Mouse (Mus musculus): Measurements from ENCODE around the gene Slf1. TPM values are rescaled to one million over a fixed set of nuclear protein-coding genes. Genes with fewer than 3 reads are reported as not detected.

Slf1 gene
- total and polyA plus RNA-seq, 2 experiments from 2014 or later: 49.2 to 61.7 TPM

DNA sequence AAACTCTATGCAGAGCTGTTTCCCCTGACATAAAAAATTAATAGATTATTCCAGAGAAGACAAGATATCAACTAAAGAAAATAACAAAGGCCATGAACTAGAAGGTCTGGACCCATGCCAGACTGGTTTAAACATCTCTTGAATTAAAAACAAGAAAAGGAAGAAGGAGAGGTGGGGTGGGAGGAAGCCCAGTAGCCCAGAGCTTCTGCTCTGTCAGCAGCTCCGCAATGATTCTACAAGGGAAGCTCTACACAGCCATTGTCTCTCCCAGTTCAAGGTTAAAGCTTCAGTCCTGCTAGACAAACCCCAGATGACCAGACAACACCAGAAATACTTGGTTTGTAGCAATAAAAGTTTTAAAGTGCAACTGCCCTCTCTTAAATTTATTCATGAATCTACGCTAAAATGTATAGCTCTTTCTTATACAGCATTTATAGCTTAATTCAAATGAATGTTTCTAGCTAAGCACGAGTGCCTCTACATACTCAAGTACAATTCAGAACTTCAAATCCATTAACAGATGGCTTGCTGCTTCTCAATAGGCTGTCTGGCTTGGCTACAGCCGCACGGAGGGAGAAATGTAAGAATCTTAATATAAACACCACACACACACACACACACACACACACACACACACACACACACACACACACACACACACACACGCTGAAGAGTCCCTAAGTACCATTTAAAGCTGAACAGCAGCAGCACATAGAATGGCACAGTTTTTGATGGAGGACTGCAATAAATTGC lies 87.9 kb downstream of the Slf1 start:
- TF ChIP-seq CTCF (IDR thresholded peaks at IDR 0.05; ENCODE audit: low read depth): no peak
- Histone ChIP-seq H3K4me1 (ENCODE audit: insufficient read depth) (no peaks in the 10 kb centered on the region), H3K4me3 (ENCODE audit: low read depth, low read length) (peak overlapping the region; percentile 26), H3K4me2 (ENCODE audit: low read depth) (peak overlapping the region; percentile 44), H3K27me3 (ENCODE audit: insufficient read depth, low read length) (no peaks in the 10 kb centered on the region), H3K9ac (peak overlapping the region; percentile 41), H3K9me3 (ENCODE audit: low read length) (no peaks in the 10 kb centered on the region), H3K27ac (ENCODE audit: low read depth, low read length) (peak overlapping the region; percentile 87), H3K36me3 (ENCODE audit: insufficient read depth) (no peaks in the 10 kb centered on the region)
- peak; percentile 70 for DNase-seq
- 26% methylated on average over 6 of the region's 6 CpGs for WGBS
- ATAC-seq: peak; percentile 67

DNA sequence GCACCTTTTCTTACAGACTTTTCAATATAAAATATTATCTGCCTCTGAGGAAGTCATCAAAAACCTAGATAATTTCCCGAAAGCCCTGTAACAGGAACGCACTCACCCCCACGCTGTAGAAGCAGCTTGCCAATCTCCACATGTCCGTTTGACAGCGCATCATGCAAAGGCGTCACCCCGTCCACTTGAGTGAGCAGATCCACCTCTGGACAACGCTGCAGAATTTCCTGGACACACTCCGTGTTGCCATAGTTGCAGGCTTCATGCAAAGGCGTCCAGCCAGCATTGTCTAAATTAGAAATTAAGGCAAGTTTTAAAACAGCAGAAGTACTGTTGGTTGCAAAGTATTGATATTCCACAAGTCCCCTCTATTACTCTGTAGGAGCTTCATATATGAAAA lies 88.9 kb downstream of the Slf1 start:
- peak overlapping the region; percentile 69 for H3K27ac ChIP-seq (ENCODE audit: low read depth, low read length)
- H3K4me2 ChIP-seq (ENCODE audit: low read depth): peak overlapping the region; percentile 39
- H3K36me3 ChIP-seq (ENCODE audit: insufficient read depth): no peaks in the 10 kb centered on the region
- WGBS: 39% methylated on average over 10 of the region's 10 CpGs
- no peaks in the 10 kb centered on the region for H3K4me1 ChIP-seq (ENCODE audit: insufficient read depth)
- H3K9ac ChIP-seq: peak overlapping the region; percentile 47
- TF ChIP-seq CTCF (IDR thresholded peaks at IDR 0.05; ENCODE audit: low read depth): no peak
- peak; percentile 71 for DNase-seq
- no peaks in the 10 kb centered on the region for H3K9me3 ChIP-seq (ENCODE audit: low read length)
- no peaks in the 10 kb centered on the region for H3K27me3 ChIP-seq (ENCODE audit: insufficient read depth, low read length)
- ATAC-seq: peak; percentile 30
- peak overlapping the region; percentile 36 for H3K4me3 ChIP-seq (ENCODE audit: low read depth, low read length)

DNA sequence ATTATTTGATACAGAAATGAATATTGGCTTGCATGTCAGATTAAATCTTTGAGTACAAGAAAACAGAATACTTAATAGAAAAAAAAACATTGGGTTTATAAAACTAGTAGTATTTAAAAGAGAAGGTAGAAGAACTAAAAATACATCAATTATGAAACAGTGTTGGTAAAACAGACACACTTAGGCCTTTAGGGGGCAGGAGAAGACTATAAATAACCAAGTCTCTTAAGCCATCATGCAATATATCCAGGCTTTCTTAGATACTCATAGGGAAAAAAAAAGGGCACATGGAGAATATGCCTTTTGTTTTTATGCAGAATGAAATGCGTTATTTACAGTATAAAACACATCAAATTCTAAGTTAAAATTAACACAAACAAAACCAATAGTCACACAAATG lies 89.9 kb downstream of the Slf1 start:
- no peaks in the 10 kb centered on the region for H3K4me1 ChIP-seq (ENCODE audit: insufficient read depth)
- no peaks in the 10 kb centered on the region for H3K36me3 ChIP-seq (ENCODE audit: insufficient read depth)
- no peaks in the 10 kb centered on the region for H3K9me3 ChIP-seq (ENCODE audit: low read length)
- no peak overlapping the region for H3K27ac ChIP-seq (ENCODE audit: low read depth, low read length)
- peak overlapping the region; percentile 16; the same call in 1 of the 2 replicates for H3K4me3 ChIP-seq (ENCODE audit: low read depth, low read length)
- no peaks in the 10 kb centered on the region for H3K27me3 ChIP-seq (ENCODE audit: insufficient read depth, low read length)
- WGBS: 36% methylated on average over 1 of the region's 1 CpGs
- peak; percentile 68 for ATAC-seq
- 0 out of 2 replicates have a peak overlapping the region, but pooled peaks have one; percentile 26 for H3K4me2 ChIP-seq (ENCODE audit: low read depth)
- no peak overlapping the region for H3K9ac ChIP-seq
- DNase-seq: peak; percentile 57
- peak; percentile 59 for TF ChIP-seq CTCF (IDR thresholded peaks at IDR 0.05; ENCODE audit: low read depth)

DNA sequence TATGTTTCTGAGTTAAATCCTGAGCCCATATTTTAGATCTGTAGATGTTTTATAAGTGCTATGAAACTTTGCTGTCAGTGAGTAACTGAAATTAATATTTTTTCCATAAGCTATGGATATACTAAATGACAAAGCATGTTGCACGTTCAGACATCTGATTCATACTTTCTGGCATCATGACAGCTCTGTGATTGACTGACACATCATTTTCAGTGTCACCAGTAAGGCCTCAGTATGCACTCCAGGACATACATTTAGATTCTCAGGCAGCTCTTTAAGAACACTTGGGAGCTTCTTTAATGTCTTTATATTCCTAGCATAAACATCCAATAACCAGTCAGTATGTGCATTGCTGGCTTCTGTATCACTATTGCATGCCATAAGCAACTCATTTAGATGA lies 91.9 kb downstream of the Slf1 start:
- DNase-seq (no peak), ATAC-seq (no peak)
- TF ChIP-seq CTCF (IDR thresholded peaks at IDR 0.05; ENCODE audit: low read depth): no peak
- WGBS: 48% methylated on average over 1 of the region's 1 CpGs
- H3K27me3 ChIP-seq (ENCODE audit: insufficient read depth, low read length): no peaks in the 10 kb centered on the region
- H3K4me2 ChIP-seq (ENCODE audit: low read depth): no peak overlapping the region
- no peak overlapping the region for H3K4me3 ChIP-seq (ENCODE audit: low read depth, low read length)
- H3K4me1 ChIP-seq (ENCODE audit: insufficient read depth): no peaks in the 10 kb centered on the region
- H3K27ac ChIP-seq (ENCODE audit: low read depth, low read length): no peak overlapping the region
- no peak overlapping the region for H3K9ac ChIP-seq
- no peaks in the 10 kb centered on the region for H3K36me3 ChIP-seq (ENCODE audit: insufficient read depth)
- H3K9me3 ChIP-seq (ENCODE audit: low read length): no peaks in the 10 kb centered on the region

DNA sequence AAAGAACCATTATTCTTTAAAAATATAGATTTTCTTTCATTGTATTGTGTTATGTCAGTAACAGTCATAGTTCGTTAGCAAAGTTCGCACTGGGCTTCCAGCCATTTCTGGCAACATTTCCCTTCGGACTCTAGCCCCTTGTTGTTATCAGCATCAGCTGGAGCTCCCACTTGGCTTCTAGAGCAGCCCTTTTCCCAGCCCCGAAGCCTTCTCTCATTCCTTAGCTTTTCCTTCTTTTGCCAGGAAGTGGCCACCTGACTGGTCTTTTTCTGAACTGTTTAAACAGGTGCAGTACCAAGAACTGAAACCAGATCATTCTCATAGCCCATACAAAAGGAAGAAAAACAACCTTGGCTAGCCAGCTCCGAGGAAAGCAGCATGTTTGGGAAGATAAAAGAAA lies 105.7 kb downstream of the Slf1 start:
- no peak for TF ChIP-seq CTCF (IDR thresholded peaks at IDR 0.05; ENCODE audit: low read depth)
- Histone ChIP-seq H3K9ac (no peak overlapping the region), H3K27me3 (ENCODE audit: insufficient read depth, low read length) (no peaks in the 10 kb centered on the region), H3K27ac (ENCODE audit: low read depth, low read length) (no peak overlapping the region), H3K4me2 (ENCODE audit: low read depth) (no peak overlapping the region), H3K4me1 (ENCODE audit: insufficient read depth) (no peaks in the 10 kb centered on the region), H3K9me3 (ENCODE audit: low read length) (no peaks in the 10 kb centered on the region), H3K36me3 (ENCODE audit: insufficient read depth) (no peaks in the 10 kb centered on the region), H3K4me3 (ENCODE audit: low read depth, low read length) (no peak overlapping the region)
- ATAC-seq (no peak), DNase-seq (no peak)
- WGBS: 39% methylated on average over 5 of the region's 5 CpGs

DNA sequence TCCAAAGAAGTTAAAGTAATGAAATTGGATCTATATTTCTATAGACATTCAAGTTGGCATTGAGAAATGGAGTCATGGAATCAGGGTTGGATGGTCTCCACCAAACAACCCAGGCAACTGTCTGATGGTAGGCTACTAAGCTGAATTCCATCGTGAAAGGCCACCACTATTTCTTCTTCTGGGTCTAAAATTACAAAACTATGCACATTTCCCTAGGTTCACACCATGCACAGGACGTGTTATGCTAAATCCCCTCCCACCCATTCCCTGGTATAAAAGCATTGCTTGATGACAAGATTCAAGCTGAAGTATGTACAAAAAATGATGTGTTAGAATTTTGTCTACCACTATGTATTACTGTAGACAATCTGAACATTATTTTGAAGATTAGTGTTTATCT lies 116.4 kb downstream of the Slf1 start:
- WGBS: 77% methylated on average over 2 of the region's 2 CpGs
- peak; percentile 9 for DNase-seq
- TF ChIP-seq CTCF (IDR thresholded peaks at IDR 0.05; ENCODE audit: low read depth): no peak
- Histone ChIP-seq H3K4me2 (ENCODE audit: low read depth) (no peak overlapping the region), H3K9me3 (ENCODE audit: low read length) (no peaks in the 10 kb centered on the region), H3K27me3 (ENCODE audit: insufficient read depth, low read length) (no peaks in the 10 kb centered on the region), H3K27ac (ENCODE audit: low read depth, low read length) (no peak overlapping the region), H3K4me3 (ENCODE audit: low read depth, low read length) (no peak overlapping the region), H3K9ac (no peak overlapping the region), H3K4me1 (ENCODE audit: insufficient read depth) (no peaks in the 10 kb centered on the region), H3K36me3 (ENCODE audit: insufficient read depth) (no peaks in the 10 kb centered on the region)
- peak; percentile 58; the same call in 1 of the 2 replicates for ATAC-seq

DNA sequence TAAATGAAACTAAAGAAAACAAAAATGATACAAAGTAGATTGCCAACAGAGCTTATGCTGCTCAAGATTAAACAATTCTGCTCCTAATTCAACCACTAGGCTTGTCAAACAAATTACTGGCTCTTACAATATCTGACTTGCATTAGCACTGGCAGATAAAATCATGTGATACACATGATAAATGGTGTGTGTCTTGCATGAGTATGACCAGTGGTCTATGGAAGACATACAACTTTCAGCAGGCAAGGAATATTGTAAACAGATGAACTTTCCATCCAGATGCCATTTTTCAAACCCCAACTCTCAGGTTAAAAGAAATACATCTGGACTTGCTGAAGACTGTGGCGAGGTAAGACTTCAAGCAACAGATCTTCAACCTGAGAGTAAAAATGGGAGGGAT lies 131.6 kb downstream of the Slf1 start:
- H3K4me3 ChIP-seq (ENCODE audit: low read depth, low read length): no peak overlapping the region
- no peak overlapping the region for H3K4me2 ChIP-seq (ENCODE audit: low read depth)
- ATAC-seq (no peak), DNase-seq (no peak)
- no peaks in the 10 kb centered on the region for H3K9me3 ChIP-seq (ENCODE audit: low read length)
- 94% methylated on average over 1 of the region's 1 CpGs for WGBS
- no peak overlapping the region for H3K9ac ChIP-seq
- no peaks in the 10 kb centered on the region for H3K4me1 ChIP-seq (ENCODE audit: insufficient read depth)
- TF ChIP-seq CTCF (IDR thresholded peaks at IDR 0.05; ENCODE audit: low read depth): no peak
- H3K27me3 ChIP-seq (ENCODE audit: insufficient read depth, low read length): no peaks in the 10 kb centered on the region
- H3K36me3 ChIP-seq (ENCODE audit: insufficient read depth): no peaks in the 10 kb centered on the region
- no peak overlapping the region for H3K27ac ChIP-seq (ENCODE audit: low read depth, low read length)

Measured in forebrain, postnatal 0 days (tissue).